Mouse (Mus musculus): ENCODE data around the gene Lin54. TPM values are rescaled to one million over a fixed set of nuclear protein-coding genes. Genes with fewer than 3 reads are reported as not detected.

The Lin54 gene
- polyA plus RNA-seq, 1 experiment from 2014 or later = 7.9 TPM

DNA sequence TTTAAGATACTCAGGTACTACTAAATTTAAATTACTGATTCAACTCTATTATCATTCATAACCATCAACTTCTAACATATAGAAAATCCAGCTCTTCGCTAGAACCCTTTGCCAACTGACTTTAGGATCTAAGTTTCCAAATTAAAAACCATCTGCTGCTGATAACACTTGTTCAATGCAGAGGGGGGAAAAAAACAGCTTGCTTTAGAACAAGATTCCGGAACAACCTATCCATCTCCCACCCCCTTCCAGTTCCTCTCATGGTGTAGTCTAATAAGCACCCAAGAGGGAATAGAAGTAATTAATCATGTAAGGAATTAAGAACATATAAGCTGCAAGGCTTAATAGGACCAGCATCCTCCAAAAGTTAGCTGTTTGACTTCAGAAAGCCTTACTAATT lies 1.2 kb downstream of the Lin54 start:
- Histone ChIP-seq H3K36me3 (ENCODE audit: control insufficient read depth, insufficient read depth, low read length) (no peaks in the 10 kb centered on the region), H3K4me2 (ENCODE audit: low read depth, low read length) (peak overlapping the region; percentile 93), H3K27me3 (ENCODE audit: control insufficient read depth, insufficient read depth, low read length) (no peaks in the 10 kb centered on the region), H3K27ac (ENCODE audit: low read depth, low read length) (no peak overlapping the region), H3K9ac (replicated peaks; ENCODE audit: low read depth, low read length) (no peak overlapping the region), H3K4me3 (ENCODE audit: low read depth, low read length) (peak overlapping the region; percentile 80), H3K9me3 (ENCODE audit: control insufficient read depth, low read length) (no peaks in the 10 kb centered on the region), H3K4me1 (ENCODE audit: control insufficient read depth, insufficient read depth, low read length) (peaks cover 13% of the 10 kb centered on the region)
- 29% methylated on average over 2 of the region's 2 CpGs for WGBS
- ATAC-seq (ENCODE audit: low read depth) = no peak

- H3K4me2 ChIP-seq (ENCODE audit: low read depth, low read length) = peak overlapping the region; percentile 93
- H3K4me1 ChIP-seq (ENCODE audit: control insufficient read depth, insufficient read depth, low read length) = peaks cover 13% of the 10 kb centered on the region
- H3K9ac ChIP-seq (replicated peaks; ENCODE audit: low read depth, low read length) = peak overlapping the region; percentile 85
- WGBS = under 1% methylated on average over 39 of the region's 46 CpGs
- peak; percentile 75 for ATAC-seq (ENCODE audit: low read depth)
- no peaks in the 10 kb centered on the region for H3K27me3 ChIP-seq (ENCODE audit: control insufficient read depth, insufficient read depth, low read length)
- H3K9me3 ChIP-seq (ENCODE audit: control insufficient read depth, low read length) = no peaks in the 10 kb centered on the region
- 0 out of 2 replicates have a peak overlapping the region, but pooled peaks have one; percentile 39 for H3K27ac ChIP-seq (ENCODE audit: low read depth, low read length)
- H3K36me3 ChIP-seq (ENCODE audit: control insufficient read depth, insufficient read depth, low read length) = no peaks in the 10 kb centered on the region
- peak overlapping the region; percentile 80 for H3K4me3 ChIP-seq (ENCODE audit: low read depth, low read length)
These were observed 1.8 kb downstream of the Lin54 start for GRCm38 (mm10) chr5:100498436-100499180.

- H3K4me2 ChIP-seq (ENCODE audit: low read depth, low read length) = no peak overlapping the region
- no peaks in the 10 kb centered on the region for H3K9me3 ChIP-seq (ENCODE audit: control insufficient read depth, low read length)
- 59% methylated on average over 4 of the region's 4 CpGs for WGBS
- H3K4me3 ChIP-seq (ENCODE audit: low read depth, low read length) = no peak overlapping the region
- H3K27me3 ChIP-seq (ENCODE audit: control insufficient read depth, insufficient read depth, low read length) = no peaks in the 10 kb centered on the region
- no peak overlapping the region for H3K9ac ChIP-seq (replicated peaks; ENCODE audit: low read depth, low read length)
- no peak for ATAC-seq (ENCODE audit: low read depth)
- H3K36me3 ChIP-seq (ENCODE audit: control insufficient read depth, insufficient read depth, low read length) = no peaks in the 10 kb centered on the region
- no peaks in the 10 kb centered on the region for H3K4me1 ChIP-seq (ENCODE audit: control insufficient read depth, insufficient read depth, low read length)
- H3K27ac ChIP-seq (ENCODE audit: low read depth, low read length) = no peak overlapping the region
These were observed 8.7 kb downstream of the Lin54 start for GRCm38 (mm10) chr5:100491704-100492103.

DNA sequence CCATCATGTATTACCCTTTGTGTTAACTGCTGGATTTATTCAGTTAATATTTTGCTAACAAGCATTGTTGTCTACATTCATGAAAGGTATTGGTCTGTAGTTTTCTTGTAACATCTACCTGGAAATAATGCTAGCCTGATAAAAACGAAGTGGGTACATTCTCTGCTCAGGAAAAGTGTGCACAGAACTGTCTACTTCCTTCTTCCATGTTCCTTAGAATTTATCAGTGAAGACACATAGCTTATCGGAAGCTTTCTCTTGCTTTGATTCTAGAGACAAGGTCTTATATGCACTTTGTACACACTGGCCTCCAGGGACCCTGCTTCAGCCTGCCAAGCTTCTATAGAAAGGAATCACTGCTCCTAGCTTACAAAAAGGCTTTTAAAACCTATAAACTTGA lies 11.1 kb downstream of the Lin54 start:
- Histone ChIP-seq H3K27me3 (ENCODE audit: control insufficient read depth, insufficient read depth, low read length) (no peaks in the 10 kb centered on the region), H3K4me1 (ENCODE audit: control insufficient read depth, insufficient read depth, low read length) (no peaks in the 10 kb centered on the region), H3K4me3 (ENCODE audit: low read depth, low read length) (no peak overlapping the region), H3K36me3 (ENCODE audit: control insufficient read depth, insufficient read depth, low read length) (peaks cover 3% of the 10 kb centered on the region; the same call in 1 of the 2 replicates), H3K4me2 (ENCODE audit: low read depth, low read length) (no peak overlapping the region), H3K9ac (replicated peaks; ENCODE audit: low read depth, low read length) (no peak overlapping the region), H3K9me3 (ENCODE audit: control insufficient read depth, low read length) (no peaks in the 10 kb centered on the region), H3K27ac (ENCODE audit: low read depth, low read length) (no peak overlapping the region)
- WGBS = 95% methylated on average over 2 of the region's 2 CpGs
- no peak for ATAC-seq (ENCODE audit: low read depth)

- Histone ChIP-seq H3K27ac (ENCODE audit: low read depth, low read length) (no peak overlapping the region), H3K9ac (replicated peaks; ENCODE audit: low read depth, low read length) (no peak overlapping the region), H3K4me3 (ENCODE audit: low read depth, low read length) (no peak overlapping the region), H3K36me3 (ENCODE audit: control insufficient read depth, insufficient read depth, low read length) (peaks cover 3% of the 10 kb centered on the region; the same call in 1 of the 2 replicates), H3K4me2 (ENCODE audit: low read depth, low read length) (no peak overlapping the region), H3K4me1 (ENCODE audit: control insufficient read depth, insufficient read depth, low read length) (no peaks in the 10 kb centered on the region), H3K27me3 (ENCODE audit: control insufficient read depth, insufficient read depth, low read length) (no peaks in the 10 kb centered on the region), H3K9me3 (ENCODE audit: control insufficient read depth, low read length) (no peaks in the 10 kb centered on the region)
- no peak for ATAC-seq (ENCODE audit: low read depth)
- 98% methylated on average over 3 of the region's 3 CpGs for WGBS
These were observed 12.2 kb downstream of the Lin54 start for GRCm38 (mm10) chr5:100488231-100488630.

- no peak for ATAC-seq (ENCODE audit: low read depth)
These were observed 13.3 kb downstream of the Lin54 start for GRCm38 (mm10) chr5:100487120-100487519.

DNA sequence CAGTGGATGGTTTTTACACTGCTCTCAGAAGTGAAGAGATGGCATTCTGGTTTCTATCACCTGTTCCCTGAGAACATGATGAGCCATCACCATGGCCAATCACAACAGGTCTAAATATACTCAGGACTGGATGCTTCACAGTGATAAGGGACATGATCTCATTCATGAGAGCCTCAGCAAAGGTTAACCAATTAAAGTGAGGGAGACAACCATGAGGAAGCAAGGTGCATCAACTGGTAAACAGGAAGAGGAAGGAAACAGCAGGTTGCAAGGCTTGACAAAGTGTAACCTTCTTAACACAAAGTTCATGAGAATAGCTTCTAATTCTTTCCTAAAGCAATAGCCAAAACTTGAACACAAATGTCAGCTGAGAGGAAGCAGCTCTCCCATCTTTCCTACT lies 16.9 kb downstream of the Lin54 start:
- ATAC-seq (ENCODE audit: low read depth) = no peak
- no peaks in the 10 kb centered on the region for H3K9me3 ChIP-seq (ENCODE audit: control insufficient read depth, low read length)

More at GRCm38 (mm10) chr5:100487120-100487519, 13.3 kb downstream of the Lin54 start:
- H3K9ac ChIP-seq (replicated peaks; ENCODE audit: low read depth, low read length) = no peak overlapping the region
- H3K27me3 ChIP-seq (ENCODE audit: control insufficient read depth, insufficient read depth, low read length) = no peaks in the 10 kb centered on the region
- no peak overlapping the region for H3K4me3 ChIP-seq (ENCODE audit: low read depth, low read length)
- H3K4me1 ChIP-seq (ENCODE audit: control insufficient read depth, insufficient read depth, low read length) = no peaks in the 10 kb centered on the region
- H3K27ac ChIP-seq (ENCODE audit: low read depth, low read length) = no peak overlapping the region
- H3K4me2 ChIP-seq (ENCODE audit: low read depth, low read length) = no peak overlapping the region
- no peaks in the 10 kb centered on the region for H3K9me3 ChIP-seq (ENCODE audit: control insufficient read depth, low read length)
- WGBS = 83% methylated on average over 2 of the region's 2 CpGs
- peaks cover 3% of the 10 kb centered on the region; the same call in 1 of the 2 replicates for H3K36me3 ChIP-seq (ENCODE audit: control insufficient read depth, insufficient read depth, low read length)

GRCm38 (mm10) chr5:100477604-100478003 lies 22.8 kb downstream of the Lin54 start:
- H3K27ac ChIP-seq (ENCODE audit: low read depth, low read length) = no peak overlapping the region
- no peak overlapping the region for H3K4me3 ChIP-seq (ENCODE audit: low read depth, low read length)
- no peak overlapping the region for H3K4me2 ChIP-seq (ENCODE audit: low read depth, low read length)
- ATAC-seq (ENCODE audit: low read depth) = no peak
- 96% methylated on average over 9 of the region's 9 CpGs for WGBS
- H3K27me3 ChIP-seq (ENCODE audit: control insufficient read depth, insufficient read depth, low read length) = no peaks in the 10 kb centered on the region
- H3K9ac ChIP-seq (replicated peaks; ENCODE audit: low read depth, low read length) = no peak overlapping the region
- H3K4me1 ChIP-seq (ENCODE audit: control insufficient read depth, insufficient read depth, low read length) = no peaks in the 10 kb centered on the region
- H3K9me3 ChIP-seq (ENCODE audit: control insufficient read depth, low read length) = no peaks in the 10 kb centered on the region
- no peaks in the 10 kb centered on the region; the same call in none of the 2 replicates for H3K36me3 ChIP-seq (ENCODE audit: control insufficient read depth, insufficient read depth, low read length)

More for the DNA sequence above, 16.9 kb downstream of the Lin54 start:
- peaks cover 3% of the 10 kb centered on the region; the same call in 1 of the 2 replicates for H3K36me3 ChIP-seq (ENCODE audit: control insufficient read depth, insufficient read depth, low read length)
- H3K4me1 ChIP-seq (ENCODE audit: control insufficient read depth, insufficient read depth, low read length) = no peaks in the 10 kb centered on the region
- H3K9ac ChIP-seq (replicated peaks; ENCODE audit: low read depth, low read length) = no peak overlapping the region
- no peaks in the 10 kb centered on the region for H3K27me3 ChIP-seq (ENCODE audit: control insufficient read depth, insufficient read depth, low read length)
- H3K27ac ChIP-seq (ENCODE audit: low read depth, low read length) = no peak overlapping the region
- no peak overlapping the region for H3K4me3 ChIP-seq (ENCODE audit: low read depth, low read length)
- H3K4me2 ChIP-seq (ENCODE audit: low read depth, low read length) = no peak overlapping the region

DNA sequence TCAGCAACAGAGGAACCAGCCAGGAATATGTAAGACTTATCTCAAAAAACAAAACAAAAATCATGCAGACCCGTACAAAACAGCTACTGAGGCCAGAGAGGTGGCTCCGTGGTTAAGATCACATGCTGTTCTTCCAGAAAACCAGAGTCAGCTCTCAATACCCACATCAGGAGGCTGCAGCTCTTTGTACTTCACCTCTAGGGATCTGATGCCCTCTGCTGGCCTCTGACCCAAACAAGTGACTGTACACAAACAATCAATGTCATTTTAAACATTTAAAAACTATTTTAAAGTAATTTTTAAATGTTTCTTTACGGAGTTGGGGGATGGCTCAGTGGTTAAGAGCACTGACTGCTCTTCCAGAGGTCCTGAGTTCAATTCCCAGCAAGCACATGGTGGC lies 24.1 kb downstream of the Lin54 start:
- ATAC-seq (ENCODE audit: low read depth) = no peak

More for the DNA sequence above, 24.1 kb downstream of the Lin54 start:
- Histone ChIP-seq H3K4me2 (ENCODE audit: low read depth, low read length) (no peak overlapping the region), H3K36me3 (ENCODE audit: control insufficient read depth, insufficient read depth, low read length) (peaks cover 4% of the 10 kb centered on the region), H3K27ac (ENCODE audit: low read depth, low read length) (no peak overlapping the region), H3K9ac (replicated peaks; ENCODE audit: low read depth, low read length) (no peak overlapping the region), H3K4me3 (ENCODE audit: low read depth, low read length) (no peak overlapping the region), H3K9me3 (ENCODE audit: control insufficient read depth, low read length) (no peaks in the 10 kb centered on the region), H3K4me1 (ENCODE audit: control insufficient read depth, insufficient read depth, low read length) (no peaks in the 10 kb centered on the region), H3K27me3 (ENCODE audit: control insufficient read depth, insufficient read depth, low read length) (no peaks in the 10 kb centered on the region)
- WGBS = 92% methylated on average over 3 of the region's 3 CpGs

Measured in neural tube, embryonic 14.5 days (tissue).